Mouse (Mus musculus) limb, embryonic 14.5 days (tissue): ENCODE data around the gene Prrc2b. TPM values are rescaled to one million over a fixed set of nuclear protein-coding genes. Genes with fewer than 3 reads are reported as not detected.

Experiments
- ATAC-seq: fragments of 200-750 bp; cut with Nextera tagmentation; 2 replicates; pipeline ENCODE4 v1.8.0; 2017; ENCODE audit warnings: low read depth, moderate number of reproducible peaks, moderate TSS enrichment; ENCODE audit not compliant: low FRiP score
- DNase-seq: peaks from one replicate; pipeline ENCODE4 v3.0.0-alpha.2; 2015; ENCODE audit warnings: low spot score
- H3K27ac ChIP-seq: fragments of 300-500 bp; sonication (generic); replicated peaks from 2 replicates; pipeline ENCODE4 v1.5.1; 2014; ENCODE audit warnings: low read depth, mild to moderate bottlenecking, low read length, moderate library complexity, mixed read lengths
- H3K27me3 ChIP-seq: fragments of 300-500 bp; sonication (generic); 2 replicates; pipeline ENCODE4 v1.6.1; 2014; ENCODE audit warnings: low read length, mixed read lengths; ENCODE audit not compliant: control insufficient read depth, insufficient read depth
- H3K36me3 ChIP-seq: fragments of 300-500 bp; sonication (generic); 2 replicates; pipeline ENCODE4 v1.6.1; 2014; ENCODE audit warnings: mild to moderate bottlenecking, low read length, moderate library complexity, mixed read lengths; ENCODE audit not compliant: control insufficient read depth, insufficient read depth
- H3K4me1 ChIP-seq: fragments of 300-500 bp; sonication (generic); 2 replicates; pipeline ENCODE4 v1.6.1; 2014; ENCODE audit warnings: antibody characterized with exemption, low read length, mixed read lengths; ENCODE audit not compliant: control insufficient read depth, insufficient read depth
- H3K4me2 ChIP-seq: fragments of 300-500 bp; sonication (generic); replicated peaks from 2 replicates; pipeline ENCODE4 v1.6.1; 2014; ENCODE audit warnings: low read depth, mild to moderate bottlenecking, low read length, moderate library complexity; ENCODE audit not compliant: severe bottlenecking
- H3K4me3 ChIP-seq: fragments of 300-500 bp; sonication (generic); replicated peaks from 2 replicates; pipeline ENCODE4 v1.5.1; 2014; ENCODE audit warnings: low read length
- H3K9ac ChIP-seq: fragments of 300-500 bp; sonication (generic); 2 replicates; pipeline ENCODE4 v1.6.1; 2014; ENCODE audit warnings: mild to moderate bottlenecking, low read depth, low read length, moderate library complexity; ENCODE audit not compliant: severe bottlenecking
- H3K9me3 ChIP-seq: fragments of 300-500 bp; sonication (generic); 2 replicates; pipeline ENCODE4 v1.6.1; 2016; ENCODE audit warnings: low read length; ENCODE audit not compliant: control insufficient read depth
- POLR2A ChIP-seq: fragments of 200-500 bp; IDR thresholded peaks from 2 replicates; pipeline ENCODE4 v1.8.0; 2012; ENCODE audit warnings: inconsistent platforms, mild to moderate bottlenecking, moderate library complexity, borderline replicate concordance; ENCODE audit not compliant: insufficient read depth, insufficient read length; ENCODE audit errors: extremely low read depth
- WGBS: fragments of 180-500 bp; shearing (Covaris S2); extraction: QIAGEN DNeasy Blood & Tissue Kit; methylation state at CpG from one replicate; pipeline ENCODE4 v1.1.7; 2014; 5-methylcytosine and 5-hydroxymethylcytosine counted together
- polyA plus RNA-seq, 2 experiments: library from polyadenylated mRNA; depleted of rRNA in 1 of 2; stranded (reverse) in 1 of 2; unstranded in 1 of 2; fragments of >200 nt; fragmentation: Nextera tagmentation in 1 of 2; extraction: Ambion mirVana in 1 of 2; gene quantifications; 2 replicates each; pipeline versions ENCODE4 v1.2.1 to v1.2.3; 2012 to 2014

Prrc2b gene
- polyA plus RNA-seq, 2 experiments = 74.6 to 78.2 TPM

- H3K4me2 ChIP-seq = peak overlapping the region; percentile 74
- ATAC-seq (peak; percentile 14; the same call in 1 of the 2 replicates), DNase-seq (peak; percentile 71)
- peaks cover 28% of the 10 kb centered on the region for H3K36me3 ChIP-seq
- H3K27ac ChIP-seq = peak overlapping the region; percentile 61
- H3K4me1 ChIP-seq = peaks cover 18% of the 10 kb centered on the region
- under 1% methylated on average over 20 of the region's 20 CpGs for WGBS
- no peaks in the 10 kb centered on the region for H3K9me3 ChIP-seq
- H3K27me3 ChIP-seq = no peaks in the 10 kb centered on the region
- peak overlapping the region; percentile 67 for H3K9ac ChIP-seq
- no peak for TF ChIP-seq POLR2A
- H3K4me3 ChIP-seq = peak overlapping the region; percentile 60
Measured at GRCm38 (mm10) chr2:32236760-32237487, 86.0 kb downstream of the Prrc2b start.

- Histone ChIP-seq H3K4me3 (peak overlapping the region; percentile 60), H3K9ac (peak overlapping the region; percentile 67; the same call in 1 of the 2 replicates), H3K27ac (no peak overlapping the region), H3K4me2 (peak overlapping the region; percentile 74), H3K9me3 (no peaks in the 10 kb centered on the region), H3K36me3 (peaks cover 26% of the 10 kb centered on the region), H3K4me1 (peaks cover 18% of the 10 kb centered on the region), H3K27me3 (no peaks in the 10 kb centered on the region)
- ATAC-seq (no peak), DNase-seq (peak; percentile 7)
- 44% methylated on average over 4 of the region's 4 CpGs for WGBS
- no peak for TF ChIP-seq POLR2A
Measured at GRCm38 (mm10) chr2:32237571-32237970, 86.7 kb downstream of the Prrc2b start.

DNA sequence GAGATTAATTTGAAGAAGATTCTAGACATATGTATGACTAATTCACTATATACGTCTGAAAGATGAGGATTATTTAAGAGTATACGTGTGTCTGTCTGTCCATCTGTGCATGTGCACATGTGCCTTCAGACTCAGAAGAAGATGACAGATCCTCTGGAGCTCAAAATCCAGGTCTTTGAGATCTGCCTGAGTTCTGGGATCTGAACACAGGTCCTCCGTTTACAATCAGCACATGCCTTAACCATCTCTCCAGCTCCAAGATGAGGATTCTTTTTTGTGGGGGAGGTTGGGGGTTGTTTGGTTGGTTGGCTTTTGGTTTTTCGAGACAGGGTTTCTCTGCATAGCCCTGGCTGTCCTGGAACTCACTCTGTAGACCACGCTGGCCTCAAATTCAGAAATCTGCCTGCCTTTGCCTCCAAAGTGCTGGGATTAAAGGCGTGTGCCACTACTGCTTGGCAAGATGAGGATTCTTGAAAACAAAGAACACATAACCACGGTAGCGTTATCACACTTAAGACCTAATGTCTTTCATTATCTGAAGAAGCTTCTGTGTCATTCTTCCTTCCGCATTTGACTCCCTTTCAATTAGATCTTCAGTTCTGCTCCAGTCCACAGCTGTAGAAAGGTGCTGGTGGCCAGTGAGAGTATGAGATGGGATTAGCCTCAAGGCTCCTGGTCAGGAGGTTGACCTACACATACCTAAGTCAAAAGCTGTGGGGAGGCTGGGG, 88.0 kb downstream of the Prrc2b start:
- peaks cover 26% of the 10 kb centered on the region for H3K36me3 ChIP-seq
- H3K9ac ChIP-seq = no peak overlapping the region
- ATAC-seq = no peak
- DNase-seq = no peak
- H3K4me3 ChIP-seq = no peak overlapping the region
- H3K4me2 ChIP-seq = no peak overlapping the region
- H3K4me1 ChIP-seq = peaks cover 18% of the 10 kb centered on the region
- 90% methylated on average over 9 of the region's 9 CpGs for WGBS
- H3K9me3 ChIP-seq = no peaks in the 10 kb centered on the region
- H3K27ac ChIP-seq = no peak overlapping the region
- TF ChIP-seq POLR2A = no peak
- no peaks in the 10 kb centered on the region for H3K27me3 ChIP-seq

DNA sequence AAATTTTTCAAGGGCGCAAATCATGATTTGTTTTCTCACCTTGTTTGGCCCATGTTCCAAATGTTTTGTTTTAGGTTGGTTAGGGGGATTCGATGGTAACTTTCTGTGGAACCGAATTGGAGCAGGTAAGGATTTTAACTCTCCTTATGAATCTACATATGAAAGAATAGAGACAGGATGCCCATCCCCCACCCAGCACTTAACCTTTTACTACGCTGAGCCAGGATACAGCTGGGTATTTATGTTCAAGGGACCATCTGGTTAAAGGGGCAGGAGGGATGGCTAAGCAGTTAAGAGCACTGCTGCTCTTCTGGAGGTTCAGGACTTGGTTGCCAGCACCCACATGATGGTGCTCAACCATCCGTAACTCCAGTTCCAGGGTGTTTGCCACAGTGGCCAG, 89.7 kb downstream of the Prrc2b start:
- Histone ChIP-seq H3K9me3 (no peaks in the 10 kb centered on the region), H3K9ac (no peak overlapping the region), H3K4me2 (no peak overlapping the region), H3K4me1 (peaks cover 7% of the 10 kb centered on the region), H3K27me3 (no peaks in the 10 kb centered on the region), H3K27ac (no peak overlapping the region), H3K36me3 (peaks cover 31% of the 10 kb centered on the region; the same call in 1 of the 2 replicates), H3K4me3 (no peak overlapping the region)
- no peak for ATAC-seq
- WGBS = 74% methylated on average over 5 of the region's 5 CpGs
- TF ChIP-seq POLR2A = no peak
- DNase-seq = no peak

DNA sequence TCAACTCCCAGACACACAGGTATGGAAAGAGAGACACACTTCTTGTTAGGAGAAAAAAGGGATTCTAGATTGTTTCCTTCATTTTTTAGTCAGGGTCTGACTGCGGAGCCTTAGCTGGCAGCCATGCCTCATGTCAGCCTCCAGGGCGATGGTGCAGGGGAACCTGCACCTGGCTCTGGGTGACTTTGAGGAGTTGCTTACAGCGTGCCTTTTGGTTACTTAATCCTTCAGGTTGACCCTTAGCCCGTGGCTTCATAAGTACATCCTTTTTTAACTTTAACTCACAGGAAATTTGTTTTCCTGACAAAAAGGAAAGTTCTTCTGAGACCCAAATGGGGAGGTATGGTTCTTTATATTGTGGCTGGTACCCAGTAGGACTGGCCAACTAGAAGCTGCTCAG, 92.1 kb downstream of the Prrc2b start:
- Histone ChIP-seq H3K9ac (no peak overlapping the region), H3K4me2 (no peak overlapping the region), H3K4me1 (no peaks in the 10 kb centered on the region), H3K36me3 (peaks cover 49% of the 10 kb centered on the region), H3K9me3 (no peaks in the 10 kb centered on the region), H3K4me3 (no peak overlapping the region), H3K27ac (no peak overlapping the region), H3K27me3 (no peaks in the 10 kb centered on the region)
- WGBS = 83% methylated on average over 4 of the region's 4 CpGs
- DNase-seq (no peak), ATAC-seq (no peak)
- no peak for TF ChIP-seq POLR2A
